Mouse (Mus musculus): ENCODE data around the gene Fam133b.
"Not testable (repeated sequence)": the region's sequence is repeated elsewhere in the genome, so short reads cannot be mapped to it uniquely, and the experiment has no call there.

Fam133b gene

DNA sequence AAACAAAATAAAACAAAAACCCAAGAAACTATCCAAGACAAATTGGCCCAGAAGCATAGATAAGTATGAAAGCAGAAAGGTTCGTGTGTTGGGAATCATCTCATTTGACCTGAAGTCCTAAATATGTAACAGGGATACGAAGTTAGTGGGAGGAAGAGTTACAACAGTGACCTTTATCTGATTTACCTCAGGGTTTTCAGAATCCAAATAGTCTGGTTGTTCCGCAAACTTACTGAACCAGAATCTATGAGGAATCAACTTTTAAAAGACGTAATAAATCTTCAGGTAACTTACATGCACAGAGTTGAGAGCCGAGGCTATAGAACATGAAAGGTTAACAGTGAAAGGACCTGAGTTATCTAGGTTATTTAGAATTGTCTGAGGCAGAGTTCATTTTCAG, 55.1 kb downstream of the Fam133b start:
- DNase-seq (ENCODE audit: extremely low read depth, insufficient read length, low spot score): no peak

DNA sequence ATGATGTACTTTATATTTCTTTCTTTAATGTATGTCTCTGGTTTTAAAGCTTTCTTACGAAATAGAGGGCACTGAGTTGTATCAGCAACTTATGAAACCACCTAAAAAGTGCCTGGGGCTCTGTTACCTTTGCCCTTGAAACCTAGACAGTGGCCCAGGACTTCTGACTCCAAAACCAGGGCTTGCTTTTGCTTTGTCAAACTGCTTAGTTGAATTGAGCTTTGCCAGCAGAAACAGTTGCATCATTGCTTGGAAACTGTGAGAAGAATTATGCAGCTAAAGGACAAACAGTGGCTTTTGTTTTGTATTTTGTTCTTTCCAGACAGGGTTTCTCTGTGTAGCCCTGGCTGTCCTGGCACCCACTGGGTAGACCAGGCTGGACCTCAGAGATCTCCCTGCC, 56.7 kb downstream of the Fam133b start:
- no peak for DNase-seq (ENCODE audit: extremely low read depth, insufficient read length, low spot score)

DNA sequence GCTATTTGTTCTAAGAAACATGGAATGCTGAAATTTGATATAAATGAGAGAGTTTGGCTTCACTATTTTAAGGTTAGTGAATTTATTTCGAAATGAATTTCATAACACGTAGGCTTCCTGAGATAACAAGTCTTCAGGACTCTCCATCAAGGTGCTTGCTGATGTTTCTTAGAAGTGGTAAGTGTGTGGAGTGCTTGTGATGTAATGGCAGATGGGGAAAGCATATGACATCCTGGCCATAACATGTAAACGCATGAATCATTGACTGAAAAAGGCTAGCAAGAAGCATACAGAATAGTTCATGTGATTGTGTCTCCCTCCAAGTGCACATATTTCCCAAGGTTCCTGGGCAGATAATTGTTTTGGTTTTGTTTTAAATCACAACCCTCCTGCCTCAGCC, 57.2 kb downstream of the Fam133b start:
- no peak for DNase-seq (ENCODE audit: extremely low read depth, insufficient read length, low spot score)

DNA sequence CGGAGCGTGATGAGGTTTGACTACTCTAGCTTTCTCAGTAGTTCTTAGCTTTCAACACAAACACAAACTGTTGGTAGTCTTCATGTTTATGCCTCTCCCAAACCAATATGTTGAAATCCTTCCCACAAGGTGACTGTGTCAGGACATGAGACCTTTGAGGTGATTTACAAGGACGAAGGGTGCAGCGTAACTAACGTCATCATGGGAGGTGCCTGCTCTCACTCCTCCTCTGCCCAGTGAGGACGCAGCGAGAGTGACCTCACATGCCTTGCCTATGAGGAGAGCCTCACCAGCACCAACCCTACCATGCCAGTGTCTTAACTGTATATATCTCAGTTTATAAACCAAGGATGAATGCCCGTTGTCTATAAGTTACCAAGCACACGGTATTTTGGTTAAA, 63.5 kb downstream of the Fam133b start:
- no peak for DNase-seq (ENCODE audit: extremely low read depth, insufficient read length, low spot score)

DNA sequence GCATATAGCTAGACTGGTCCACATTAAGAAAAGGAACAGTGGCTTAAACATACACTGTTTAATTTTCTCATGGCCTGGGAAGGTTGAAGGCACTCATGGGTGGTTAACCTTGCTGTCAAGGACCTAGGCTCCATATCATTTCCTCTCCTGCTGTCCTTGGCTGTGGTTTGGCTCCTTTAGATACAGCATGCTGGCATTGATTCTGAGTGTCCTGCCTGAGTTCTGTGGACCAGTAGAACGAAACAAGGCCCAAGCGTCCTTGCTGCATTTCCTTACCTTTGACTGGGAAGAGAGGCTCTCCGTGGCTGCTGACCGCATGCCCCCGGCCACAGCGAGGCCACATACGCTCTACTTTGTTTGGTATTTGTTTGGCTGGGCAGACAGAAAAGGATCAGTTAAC, 65.6 kb downstream of the Fam133b start:
- no peak for DNase-seq (ENCODE audit: extremely low read depth, insufficient read length, low spot score)

DNA sequence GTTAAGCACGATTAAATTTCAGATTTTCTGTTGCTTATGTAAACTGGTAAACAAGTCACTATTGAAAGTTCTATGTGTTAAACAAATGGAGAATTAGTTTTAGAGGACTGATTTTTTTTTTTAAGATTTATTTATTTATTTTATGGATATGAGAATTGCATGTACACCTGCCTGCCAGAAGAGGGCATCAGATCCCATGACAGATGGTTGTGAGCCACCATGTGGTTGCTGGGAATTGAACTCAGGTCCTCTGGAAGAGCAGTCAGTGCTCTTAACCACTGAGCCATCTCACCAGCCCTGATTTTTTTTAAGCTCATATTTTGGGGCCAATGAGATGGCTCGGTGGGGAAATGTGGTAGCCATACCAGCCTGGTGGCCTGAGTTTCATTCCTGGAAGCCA, 68.2 kb downstream of the Fam133b start:
- DNase-seq (ENCODE audit: extremely low read depth, insufficient read length, low spot score): not testable (repeated sequence)

Data from 3134 (cell line).